Mouse (Mus musculus) neural tube, embryonic 11.5 days (tissue): Measurements from ENCODE around the gene Got2. TPM values are rescaled to one million over a fixed set of nuclear protein-coding genes. Genes with fewer than 3 reads are reported as not detected.

Experiments
- ATAC-seq: fragments of 200-750 bp; cut with Nextera tagmentation; 2 replicates; pipeline ENCODE4 v1.8.0; 2017; ENCODE audit warnings: moderate number of reproducible peaks, mild to moderate bottlenecking, moderate TSS enrichment, moderate library complexity; ENCODE audit not compliant: insufficient read depth, low FRiP score, low TSS enrichment
- DNase-seq: peaks from one replicate; pipeline ENCODE4 v3.0.0-alpha.2; 2015; ENCODE audit warnings: low spot score
- H3K27ac ChIP-seq: fragments of 300-500 bp; sonication (generic); 2 replicates; pipeline ENCODE4 v1.5.1; 2014; ENCODE audit warnings: low read depth, mild to moderate bottlenecking, low read length
- H3K27me3 ChIP-seq: fragments of 300-500 bp; sonication (generic); 2 replicates; pipeline ENCODE4 v1.6.1; 2014; ENCODE audit warnings: mild to moderate bottlenecking, low read length, mixed read lengths; ENCODE audit not compliant: control insufficient read depth, insufficient read depth
- H3K36me3 ChIP-seq: fragments of 300-500 bp; sonication (generic); 2 replicates; pipeline ENCODE4 v1.6.1; 2014; ENCODE audit warnings: mild to moderate bottlenecking, low read length, moderate library complexity, mixed read lengths; ENCODE audit not compliant: control insufficient read depth, insufficient read depth
- H3K4me1 ChIP-seq: fragments of 300-500 bp; sonication (generic); 2 replicates; pipeline ENCODE4 v1.6.1; 2014; ENCODE audit warnings: low read length, mixed read lengths; ENCODE audit not compliant: control insufficient read depth, insufficient read depth
- H3K4me2 ChIP-seq: fragments of 300-500 bp; sonication (generic); 2 replicates; pipeline ENCODE4 v1.6.1; 2014; ENCODE audit warnings: low read depth, mild to moderate bottlenecking, moderate library complexity
- H3K4me3 ChIP-seq: fragments of 300-500 bp; sonication (generic); 2 replicates; pipeline ENCODE4 v1.5.1; 2014; ENCODE audit warnings: low read depth, low read length
- H3K9ac ChIP-seq: fragments of 300-500 bp; sonication (generic); 2 replicates; pipeline ENCODE4 v1.6.1; 2014; ENCODE audit warnings: mild to moderate bottlenecking, low read length
- H3K9me3 ChIP-seq: fragments of 300-500 bp; sonication (generic); 2 replicates; pipeline ENCODE4 v1.6.1; 2016; ENCODE audit warnings: low read length; ENCODE audit not compliant: control insufficient read depth
- WGBS: fragments of 180-500 bp; shearing (Covaris S2); extraction: QIAGEN DNeasy Blood & Tissue Kit; methylation state at CpG from one replicate; pipeline ENCODE4 v1.1.7; 2014; 5-methylcytosine and 5-hydroxymethylcytosine counted together
- polyA plus RNA-seq: library from polyadenylated mRNA; unstranded; fragments of >200 nt; fragmentation: Nextera tagmentation; extraction: Ambion mirVana; gene quantifications from 2 replicates; pipeline ENCODE4 v1.2.1, GENCODE M21; 2014

Got2 gene
- polyA plus RNA-seq, 1 experiment from 2014 or later: 81.2 TPM

GRCm38 (mm10) chr8:95853102-95853843 is 35.1 kb downstream of the Got2 start, which contains the start of gene Slc38a7:
Slc38a7 (minus strand) TSS chr8:95853539.
- DNase-seq: peak; percentile 71
- Histone ChIP-seq H3K27me3 (no peaks in the 10 kb centered on the region), H3K27ac (no peak within 1 kb of the TSS), H3K9ac (peak within 1 kb of the TSS; percentile 57), H3K9me3 (no peaks in the 10 kb centered on the region), H3K36me3 (no peaks in the 10 kb centered on the region), H3K4me3 (peak within 1 kb of the TSS; percentile 56), H3K4me2 (peak within 1 kb of the TSS; percentile 60), H3K4me1 (peaks cover 5% of the 10 kb centered on the region)
- WGBS: 14% methylated on average over 22 of the region's 22 CpGs
- peak; percentile 96 for ATAC-seq

GRCm38 (mm10) chr8:95852290-95852689 is 36.1 kb downstream of the Got2 start:
- H3K36me3 ChIP-seq: no peaks in the 10 kb centered on the region
- no peak overlapping the region for H3K27ac ChIP-seq
- H3K9ac ChIP-seq: no peak overlapping the region
- DNase-seq: no peak
- no peak overlapping the region; the same call in 1 of the 2 replicates for H3K4me3 ChIP-seq
- no peak for ATAC-seq
- peak overlapping the region; percentile 60 for H3K4me2 ChIP-seq
- H3K9me3 ChIP-seq: no peaks in the 10 kb centered on the region
- peaks cover 5% of the 10 kb centered on the region for H3K4me1 ChIP-seq
- WGBS: 77% methylated on average over 4 of the region's 4 CpGs
- no peaks in the 10 kb centered on the region for H3K27me3 ChIP-seq

- ATAC-seq (no peak), DNase-seq (no peak)
These were observed 38.0 kb downstream of the Got2 start for GRCm38 (mm10) chr8:95850326-95850725.

GRCm38 (mm10) chr8:95848734-95849464 is 39.4 kb downstream of the Got2 start:
- H3K4me1 ChIP-seq: peaks cover 5% of the 10 kb centered on the region
- no peak overlapping the region for H3K4me2 ChIP-seq
- H3K27ac ChIP-seq: no peak overlapping the region
- DNase-seq (no peak), ATAC-seq (no peak)
- no peaks in the 10 kb centered on the region for H3K9me3 ChIP-seq
- H3K36me3 ChIP-seq: no peaks in the 10 kb centered on the region; the same call in 1 of the 2 replicates
- H3K9ac ChIP-seq: no peak overlapping the region
- H3K27me3 ChIP-seq: no peaks in the 10 kb centered on the region
- no peak overlapping the region for H3K4me3 ChIP-seq
- WGBS: 90% methylated on average over 19 of the region's 19 CpGs

More at GRCm38 (mm10) chr8:95850326-95850725, 38.0 kb downstream of the Got2 start:
- Histone ChIP-seq H3K27ac (no peak overlapping the region), H3K4me2 (no peak overlapping the region), H3K36me3 (no peaks in the 10 kb centered on the region; the same call in 1 of the 2 replicates), H3K9me3 (no peaks in the 10 kb centered on the region), H3K27me3 (no peaks in the 10 kb centered on the region), H3K4me3 (no peak overlapping the region), H3K4me1 (peaks cover 5% of the 10 kb centered on the region), H3K9ac (no peak overlapping the region)
- WGBS: 91% methylated on average over 2 of the region's 2 CpGs

GRCm38 (mm10) chr8:95848061-95848551 is 40.2 kb downstream of the Got2 start:
- WGBS: 85% methylated on average over 24 of the region's 24 CpGs
- Histone ChIP-seq H3K4me2 (no peak overlapping the region), H3K36me3 (no peaks in the 10 kb centered on the region; the same call in 1 of the 2 replicates), H3K9me3 (no peaks in the 10 kb centered on the region), H3K27me3 (no peaks in the 10 kb centered on the region), H3K9ac (no peak overlapping the region), H3K27ac (no peak overlapping the region), H3K4me3 (no peak overlapping the region), H3K4me1 (peaks cover 5% of the 10 kb centered on the region)
- DNase-seq (no peak), ATAC-seq (no peak)

- no peak for DNase-seq
- whole genome bisulfite sequencing: 94% methylated on average over 7 of the region's 7 CpGs
These were observed 43.3 kb downstream of the Got2 start for GRCm38 (mm10) chr8:95845026-95845425.

GRCm38 (mm10) chr8:95843968-95844367 is 44.4 kb downstream of the Got2 start:
- no peak overlapping the region for H3K27ac ChIP-seq
- H3K4me2 ChIP-seq: no peak overlapping the region
- WGBS: 94% methylated on average over 6 of the region's 6 CpGs
- ATAC-seq (no peak), DNase-seq (no peak)
- no peaks in the 10 kb centered on the region for H3K27me3 ChIP-seq
- no peaks in the 10 kb centered on the region for H3K9me3 ChIP-seq
- H3K4me3 ChIP-seq: no peak overlapping the region
- H3K36me3 ChIP-seq: no peaks in the 10 kb centered on the region; the same call in 1 of the 2 replicates
- no peak overlapping the region for H3K9ac ChIP-seq
- H3K4me1 ChIP-seq: no peaks in the 10 kb centered on the region

More at GRCm38 (mm10) chr8:95845026-95845425, 43.3 kb downstream of the Got2 start:
- Histone ChIP-seq H3K9ac (no peak overlapping the region), H3K27me3 (no peaks in the 10 kb centered on the region), H3K27ac (no peak overlapping the region), H3K36me3 (no peaks in the 10 kb centered on the region; the same call in 1 of the 2 replicates), H3K4me3 (no peak overlapping the region), H3K4me1 (no peaks in the 10 kb centered on the region), H3K9me3 (no peaks in the 10 kb centered on the region), H3K4me2 (no peak overlapping the region)
- no peak for ATAC-seq

GRCm38 (mm10) chr8:95841436-95841835 is 46.9 kb downstream of the Got2 start:
- no peak overlapping the region for H3K4me3 ChIP-seq
- H3K9me3 ChIP-seq: no peaks in the 10 kb centered on the region
- DNase-seq (no peak), ATAC-seq (no peak)
- WGBS: 94% methylated on average over 15 of the region's 15 CpGs
- H3K27me3 ChIP-seq: no peaks in the 10 kb centered on the region
- no peak overlapping the region for H3K4me2 ChIP-seq
- H3K9ac ChIP-seq: no peak overlapping the region
- no peak overlapping the region for H3K27ac ChIP-seq
- no peaks in the 10 kb centered on the region; the same call in 1 of the 2 replicates for H3K36me3 ChIP-seq
- no peaks in the 10 kb centered on the region for H3K4me1 ChIP-seq
